Mouse (Mus musculus): ENCODE results near the gene Gm21983. TPM values are rescaled to one million over a fixed set of nuclear protein-coding genes. Genes with fewer than 3 reads are reported as not detected.
A peak's percentile ranks its signal among the peaks of the same experiment; 100 is the strongest.

Gene Gm21983
- polyA plus RNA-seq, 1 experiment from 2014 or later: 0.20 TPM

MicroRNA genes within 50 kb of the gene (microRNA counts, 519-probe panel; counts per million panel counts)
- microRNA mmu-miR-1191: 1,255 counts per million, percentile 77 among the panel's probes with 10 or more counts

Other genes with a start within 250 kb of the Gm21983 start
- not detected in 2 replicates for gene Cyp2a22, start 241.7 kb downstream of the Gm21983 start, polyA plus RNA-seq (2016; fragmentation: Nextera tagmentation; extraction: Ambion mirVana)
- gene Cyp2a12, start 152.0 kb downstream of the Gm21983 start, polyA plus RNA-seq (2016; fragmentation: Nextera tagmentation; extraction: Ambion mirVana): not detected in 2 replicates
- not detected in 2 replicates for gene Cyp2f2, start 61.2 kb downstream of the Gm21983 start, polyA plus RNA-seq (2016; fragmentation: Nextera tagmentation; extraction: Ambion mirVana)
- 0.10 TPM in 1 of 2 replicates, not detected in the other for gene Cyp2t4, start 27.4 kb downstream of the Gm21983 start, polyA plus RNA-seq (2016; fragmentation: Nextera tagmentation; extraction: Ambion mirVana)
- gene Egln2, start 14.3 kb downstream of the Gm21983 start, polyA plus RNA-seq (2016; fragmentation: Nextera tagmentation; extraction: Ambion mirVana): 81.2 and 97.4 TPM in 2 replicates
- 66.0 and 92.2 TPM in 2 replicates for gene Rab4b, start 2.2 kb downstream of the Gm21983 start, polyA plus RNA-seq (2016; fragmentation: Nextera tagmentation; extraction: Ambion mirVana)
- gene Mia, start 71 bp upstream of the Gm21983 start, polyA plus RNA-seq (2016; fragmentation: Nextera tagmentation; extraction: Ambion mirVana): 1.2 and 2.2 TPM in 2 replicates
- 3.6 and 4.3 TPM in 2 replicates for gene BC024978, start 14.7 kb upstream of the Gm21983 start, polyA plus RNA-seq (2016; fragmentation: Nextera tagmentation; extraction: Ambion mirVana)
- 393 and 408 TPM in 2 replicates for gene Snrpa, start 15.2 kb upstream of the Gm21983 start, polyA plus RNA-seq (2016; fragmentation: Nextera tagmentation; extraction: Ambion mirVana)
- gene Itpkc, start 47.6 kb upstream of the Gm21983 start, polyA plus RNA-seq (2016; fragmentation: Nextera tagmentation; extraction: Ambion mirVana): 5.6 and 6.8 TPM in 2 replicates
- gene Coq8b, start 51.9 kb upstream of the Gm21983 start, polyA plus RNA-seq (2016; fragmentation: Nextera tagmentation; extraction: Ambion mirVana): 22.4 and 27.2 TPM in 2 replicates
- gene Numbl, start 77.3 kb upstream of the Gm21983 start, polyA plus RNA-seq (2016; fragmentation: Nextera tagmentation; extraction: Ambion mirVana): 28.9 and 53.1 TPM in 2 replicates
- 5.8 and 7.5 TPM in 2 replicates for gene Ltbp4, start 156.6 kb upstream of the Gm21983 start, polyA plus RNA-seq (2016; fragmentation: Nextera tagmentation; extraction: Ambion mirVana)
- 76.3 and 87.4 TPM in 2 replicates for gene Shkbp1, start 174.9 kb upstream of the Gm21983 start, polyA plus RNA-seq (2016; fragmentation: Nextera tagmentation; extraction: Ambion mirVana)
- gene Gm20479, start 176.3 kb upstream of the Gm21983 start, polyA plus RNA-seq (2016; fragmentation: Nextera tagmentation; extraction: Ambion mirVana): 0.50 TPM in 1 of 2 replicates, not detected in the other